Mouse (Mus musculus) midbrain, embryonic 13.5 days (tissue): ENCODE measurements around the gene E130308A19Rik. TPM values are rescaled to one million over a fixed set of nuclear protein-coding genes. Genes with fewer than 3 reads are reported as not detected.
A peak's percentile ranks its signal among the peaks of the same experiment; 100 is the strongest.

Source experiments
- ATAC-seq: fragments of 200-750 bp; cut with Nextera tagmentation; 2 replicates; pipeline ENCODE4 v1.8.0; 2017; ENCODE audit warnings: mild to moderate bottlenecking, moderate TSS enrichment, moderate library complexity
- H3K27ac ChIP-seq: fragments of 300-500 bp; sonication (generic); 2 replicates; pipeline ENCODE4 v1.5.1; 2015; ENCODE audit warnings: inconsistent platforms, mild to moderate bottlenecking, moderate library complexity
- H3K27me3 ChIP-seq: fragments of 300-500 bp; sonication (generic); 2 replicates; pipeline ENCODE4 v1.6.1; 2015; ENCODE audit warnings: mild to moderate bottlenecking, inconsistent platforms
- H3K36me3 ChIP-seq: fragments of 300-500 bp; sonication (generic); 2 replicates; pipeline ENCODE4 v1.6.1; 2015; ENCODE audit warnings: mild to moderate bottlenecking, inconsistent platforms
- H3K4me1 ChIP-seq: fragments of 300-500 bp; sonication (generic); replicated peaks from 2 replicates; pipeline ENCODE4 v1.6.1; 2015; ENCODE audit warnings: inconsistent platforms
- H3K4me2 ChIP-seq: fragments of 300-500 bp; sonication (generic); replicated peaks from 2 replicates; pipeline ENCODE4 v1.6.1; 2015; ENCODE audit warnings: moderate library complexity, mild to moderate bottlenecking, inconsistent platforms
- H3K4me3 ChIP-seq: fragments of 300-500 bp; sonication (generic); replicated peaks from 2 replicates; pipeline ENCODE4 v1.5.1; 2015; ENCODE audit warnings: mild to moderate bottlenecking, inconsistent platforms
- H3K9ac ChIP-seq: fragments of 300-500 bp; sonication (generic); replicated peaks from 2 replicates; pipeline ENCODE4 v1.6.1; 2015; ENCODE audit warnings: mild to moderate bottlenecking, inconsistent platforms
- H3K9me3 ChIP-seq: fragments of 300-500 bp; sonication (generic); 2 replicates; pipeline ENCODE4 v1.6.1; 2016; ENCODE audit warnings: mild to moderate bottlenecking, inconsistent platforms
- WGBS: fragments of 180-500 bp; shearing (Covaris S2); methylation state at CpG from one replicate; pipeline ENCODE4 v1.1.7; 2015; 5-methylcytosine and 5-hydroxymethylcytosine counted together
- polyA plus RNA-seq: library from polyadenylated mRNA; unstranded; fragments of >200 nt; fragmentation: Nextera tagmentation; extraction: Ambion mirVana; gene quantifications from 2 replicates; pipeline ENCODE4 v1.2.1, GENCODE M21; 2015

The E130308A19Rik gene
- polyA plus RNA-seq, 1 experiment from 2014 or later = 62.6 TPM

- no peak overlapping the region for H3K4me3 ChIP-seq
- no peak for ATAC-seq
- H3K9me3 ChIP-seq = no peaks in the 10 kb centered on the region
- H3K27me3 ChIP-seq = no peaks in the 10 kb centered on the region
- no peak overlapping the region for H3K9ac ChIP-seq
- 93% methylated on average over 3 of the region's 3 CpGs for WGBS
- H3K4me1 ChIP-seq = peaks cover 10% of the 10 kb centered on the region; the same call in 1 of the 2 replicates
- no peaks in the 10 kb centered on the region for H3K36me3 ChIP-seq
- no peak overlapping the region for H3K4me2 ChIP-seq
- H3K27ac ChIP-seq = no peak overlapping the region
Measured at GRCm38 (mm10) chr4:59696846-59697245, 70.8 kb downstream of the E130308A19Rik start.

- peaks cover 10% of the 10 kb centered on the region; the same call in 1 of the 2 replicates for H3K4me1 ChIP-seq
- no peak overlapping the region for H3K9ac ChIP-seq
- H3K27ac ChIP-seq = peak overlapping the region; percentile 8; the same call in 1 of the 2 replicates
- 61% methylated on average over 3 of the region's 3 CpGs for WGBS
- no peak overlapping the region for H3K4me3 ChIP-seq
- no peak overlapping the region for H3K4me2 ChIP-seq
- H3K9me3 ChIP-seq = no peaks in the 10 kb centered on the region
- H3K27me3 ChIP-seq = no peaks in the 10 kb centered on the region
- H3K36me3 ChIP-seq = no peaks in the 10 kb centered on the region
- ATAC-seq = no peak
Measured at GRCm38 (mm10) chr4:59697869-59698268, 71.9 kb downstream of the E130308A19Rik start.

- H3K9me3 ChIP-seq = no peaks in the 10 kb centered on the region
- no peak for ATAC-seq
- no peaks in the 10 kb centered on the region for H3K27me3 ChIP-seq
- WGBS = 93% methylated on average over 4 of the region's 4 CpGs
- H3K4me1 ChIP-seq = peaks cover 10% of the 10 kb centered on the region; the same call in 1 of the 2 replicates
- no peak overlapping the region for H3K9ac ChIP-seq
- no peak overlapping the region for H3K27ac ChIP-seq
- no peak overlapping the region for H3K4me2 ChIP-seq
- no peaks in the 10 kb centered on the region for H3K36me3 ChIP-seq
- no peak overlapping the region for H3K4me3 ChIP-seq
Measured at GRCm38 (mm10) chr4:59699014-59699792, 73.2 kb downstream of the E130308A19Rik start.

GRCm38 (mm10) chr4:59709321-59709720 is 83.3 kb downstream of the E130308A19Rik start:
- H3K4me2 ChIP-seq = no peak overlapping the region
- H3K4me1 ChIP-seq = peaks cover 31% of the 10 kb centered on the region
- H3K4me3 ChIP-seq = no peak overlapping the region
- no peaks in the 10 kb centered on the region for H3K27me3 ChIP-seq
- 88% methylated on average over 5 of the region's 5 CpGs for WGBS
- no peak overlapping the region for H3K27ac ChIP-seq
- ATAC-seq = no peak
- H3K36me3 ChIP-seq = no peaks in the 10 kb centered on the region
- H3K9ac ChIP-seq = no peak overlapping the region
- H3K9me3 ChIP-seq = no peaks in the 10 kb centered on the region

- no peak overlapping the region for H3K4me3 ChIP-seq
- no peak overlapping the region for H3K4me2 ChIP-seq
- 48% methylated on average over 8 of the region's 8 CpGs for WGBS
- peaks cover 44% of the 10 kb centered on the region for H3K4me1 ChIP-seq
- peak overlapping the region; percentile 19 for H3K27ac ChIP-seq
- no peaks in the 10 kb centered on the region for H3K36me3 ChIP-seq
- no peak overlapping the region for H3K9ac ChIP-seq
- H3K27me3 ChIP-seq = no peaks in the 10 kb centered on the region
- ATAC-seq = peak; percentile 51
- no peaks in the 10 kb centered on the region for H3K9me3 ChIP-seq
Measured at GRCm38 (mm10) chr4:59710736-59711389, 84.9 kb downstream of the E130308A19Rik start.

- H3K9ac ChIP-seq = no peak overlapping the region
- peaks cover 56% of the 10 kb centered on the region for H3K4me1 ChIP-seq
- H3K4me3 ChIP-seq = no peak overlapping the region
- H3K27me3 ChIP-seq = no peaks in the 10 kb centered on the region
- no peaks in the 10 kb centered on the region for H3K9me3 ChIP-seq
- no peak for ATAC-seq
- no peak overlapping the region for H3K27ac ChIP-seq
- WGBS = 50% methylated on average over 6 of the region's 6 CpGs
- no peak overlapping the region for H3K4me2 ChIP-seq
- no peaks in the 10 kb centered on the region for H3K36me3 ChIP-seq
Measured at GRCm38 (mm10) chr4:59712451-59712850, 86.4 kb downstream of the E130308A19Rik start.

- no peak for ATAC-seq
- 70% methylated on average over 2 of the region's 2 CpGs for WGBS
- Histone ChIP-seq H3K4me1 (peaks cover 57% of the 10 kb centered on the region), H3K4me2 (no peak overlapping the region), H3K9me3 (no peaks in the 10 kb centered on the region), H3K27me3 (no peaks in the 10 kb centered on the region), H3K27ac (no peak overlapping the region), H3K36me3 (no peaks in the 10 kb centered on the region), H3K9ac (no peak overlapping the region), H3K4me3 (no peak overlapping the region)
Measured at GRCm38 (mm10) chr4:59712955-59713354, 86.9 kb downstream of the E130308A19Rik start.

GRCm38 (mm10) chr4:59714472-59714871 is 88.5 kb downstream of the E130308A19Rik start:
- WGBS = 87% methylated on average over 6 of the region's 6 CpGs
- Histone ChIP-seq H3K4me2 (no peak overlapping the region), H3K27me3 (no peaks in the 10 kb centered on the region), H3K36me3 (no peaks in the 10 kb centered on the region), H3K9ac (no peak overlapping the region), H3K27ac (no peak overlapping the region), H3K9me3 (no peaks in the 10 kb centered on the region), H3K4me3 (no peak overlapping the region), H3K4me1 (peaks cover 59% of the 10 kb centered on the region)
- ATAC-seq = no peak

GRCm38 (mm10) chr4:59714926-59715325 is 88.9 kb downstream of the E130308A19Rik start:
- H3K27ac ChIP-seq = no peak overlapping the region
- peaks cover 4% of the 10 kb centered on the region for H3K36me3 ChIP-seq

GRCm38 (mm10) chr4:59715531-59715930 is 89.5 kb downstream of the E130308A19Rik start:
- 55% methylated on average over 3 of the region's 3 CpGs for WGBS
- no peaks in the 10 kb centered on the region for H3K27me3 ChIP-seq
- H3K4me3 ChIP-seq = no peak overlapping the region
- H3K27ac ChIP-seq = no peak overlapping the region
- H3K4me1 ChIP-seq = peaks cover 62% of the 10 kb centered on the region
- H3K9me3 ChIP-seq = no peaks in the 10 kb centered on the region
- H3K9ac ChIP-seq = no peak overlapping the region
- H3K4me2 ChIP-seq = no peak overlapping the region
- no peak for ATAC-seq
- H3K36me3 ChIP-seq = peaks cover 9% of the 10 kb centered on the region

More at GRCm38 (mm10) chr4:59714926-59715325, 88.9 kb downstream of the E130308A19Rik start:
- no peak overlapping the region for H3K4me3 ChIP-seq
- no peak overlapping the region for H3K4me2 ChIP-seq
- WGBS = 52% methylated on average over 7 of the region's 7 CpGs
- H3K9me3 ChIP-seq = no peaks in the 10 kb centered on the region
- no peak for ATAC-seq
- peaks cover 63% of the 10 kb centered on the region for H3K4me1 ChIP-seq
- no peak overlapping the region for H3K9ac ChIP-seq
- no peaks in the 10 kb centered on the region for H3K27me3 ChIP-seq

- no peak overlapping the region for H3K4me2 ChIP-seq
- no peak for ATAC-seq
- H3K27ac ChIP-seq = no peak overlapping the region
- 93% methylated on average over 4 of the region's 4 CpGs for WGBS
- H3K27me3 ChIP-seq = no peaks in the 10 kb centered on the region
- peaks cover 9% of the 10 kb centered on the region for H3K36me3 ChIP-seq
- H3K4me3 ChIP-seq = no peak overlapping the region
- H3K9ac ChIP-seq = no peak overlapping the region
- H3K4me1 ChIP-seq = peaks cover 50% of the 10 kb centered on the region
- no peaks in the 10 kb centered on the region for H3K9me3 ChIP-seq
Measured at GRCm38 (mm10) chr4:59717349-59717748, 91.3 kb downstream of the E130308A19Rik start.

- Histone ChIP-seq H3K27me3 (no peaks in the 10 kb centered on the region), H3K4me2 (no peak overlapping the region), H3K9ac (no peak overlapping the region), H3K4me3 (no peak overlapping the region), H3K36me3 (peaks cover 9% of the 10 kb centered on the region), H3K9me3 (no peaks in the 10 kb centered on the region), H3K27ac (no peak overlapping the region), H3K4me1 (peaks cover 38% of the 10 kb centered on the region)
- 86% methylated on average over 8 of the region's 8 CpGs for WGBS
- no peak for ATAC-seq
Measured at GRCm38 (mm10) chr4:59718542-59718941, 92.5 kb downstream of the E130308A19Rik start.
